Mouse (Mus musculus): Measurements from ENCODE around the gene Vmn2r66.

Vmn2r66 gene

DNA sequence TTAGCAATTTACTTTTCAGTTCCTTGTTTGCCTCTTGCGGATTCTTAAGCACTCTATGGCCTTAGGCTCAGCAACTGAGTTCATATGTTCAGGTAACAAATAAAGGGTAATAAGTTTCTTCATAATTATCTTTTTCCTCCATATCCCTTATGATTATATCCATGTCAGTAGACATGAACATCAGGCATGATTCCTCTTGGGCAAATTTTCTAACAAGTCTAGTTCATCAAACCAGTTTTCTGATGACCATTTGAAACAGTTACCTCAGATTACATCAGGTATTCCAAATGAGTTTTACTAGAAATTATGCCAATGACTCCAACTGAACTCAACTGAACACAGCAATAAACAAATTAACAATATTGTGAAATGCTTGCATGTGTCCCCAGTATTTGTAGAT is at the start of gene Vmn2r66:
Vmn2r66 (minus strand) TSS at position 101 of the 400 bp plus-strand sequence.
- no peak for DNase-seq

DNA sequence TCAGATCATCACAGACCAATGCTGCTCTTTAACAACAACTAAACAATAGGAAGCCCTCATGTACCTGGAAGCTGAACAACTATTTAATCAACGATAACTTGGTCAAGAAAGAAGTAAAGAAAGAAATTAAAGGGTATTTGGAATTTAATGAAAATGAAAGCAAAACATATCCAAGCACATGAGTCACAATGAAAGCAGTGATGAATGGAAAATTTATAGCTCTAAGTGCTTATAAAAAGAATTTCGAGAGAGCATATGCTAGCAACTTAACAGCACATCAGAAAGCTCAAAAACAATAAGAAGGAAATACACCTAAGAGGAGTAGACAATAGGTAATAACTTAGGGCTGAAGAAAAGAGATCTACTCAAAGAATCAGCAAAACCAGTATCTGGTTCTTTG is 15.4 kb downstream of the Vmn2r66 start:
- DNase-seq, result no peak

DNA sequence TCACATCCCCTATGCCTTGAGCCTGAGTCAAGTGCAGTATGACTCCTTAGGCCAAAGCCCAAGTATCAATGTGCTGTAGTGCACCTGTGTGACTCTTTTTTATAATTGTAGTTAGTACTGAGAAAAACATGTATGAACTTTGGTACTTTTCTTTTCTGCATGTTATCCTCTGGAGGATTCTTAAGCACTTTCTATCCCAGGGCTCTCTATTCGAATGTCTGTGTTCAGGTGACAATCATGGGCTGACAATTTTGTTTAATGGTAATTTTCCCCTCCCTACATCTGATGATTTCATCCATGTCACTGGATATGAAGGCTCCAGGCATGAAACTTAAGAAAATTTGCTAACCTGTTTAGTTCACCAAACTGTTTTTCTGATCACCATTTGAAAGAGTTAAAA is 48.1 kb downstream of the Vmn2r66 start, which contains the start of gene Vmn2r65:
Vmn2r65 (minus strand) TSS at position 101 of the 400 bp plus-strand sequence.
- DNase-seq, result no peak
